Mouse (Mus musculus): ENCODE measurements around the gene Arhgap35. TPM values are rescaled to one million over a fixed set of nuclear protein-coding genes. Genes with fewer than 3 reads are reported as not detected.

Arhgap35 gene
- polyA plus RNA-seq, 1 experiment from 2014 or later: 3.8 TPM

DNA sequence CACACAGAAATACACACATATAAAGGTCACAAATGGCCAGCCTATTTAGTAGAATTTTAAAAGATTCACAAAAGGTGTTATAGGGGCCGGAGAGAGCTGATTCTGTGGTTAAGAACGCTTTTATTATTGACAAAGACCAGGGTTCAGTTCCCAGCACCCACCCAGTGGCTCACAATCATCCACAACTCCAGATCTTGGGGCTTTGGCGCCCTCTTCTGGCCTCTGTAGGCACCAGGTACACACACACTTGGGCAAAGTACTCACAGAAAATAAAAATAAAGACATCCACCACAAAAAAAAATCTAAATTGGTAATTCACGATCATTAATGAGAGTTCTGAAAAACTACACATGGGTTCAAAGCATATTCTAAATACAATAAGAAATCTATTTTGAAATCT lies 17.1 kb upstream of the Arhgap35 start:
- 63% methylated on average over 4 of the region's 4 CpGs for WGBS
- H3K4me1 ChIP-seq (replicated peaks; ENCODE audit: control insufficient read depth, insufficient read depth): no peaks in the 10 kb centered on the region
- no peak for DNase-seq (ENCODE audit: low spot score)
- H3K27me3 ChIP-seq (ENCODE audit: control insufficient read depth, insufficient read depth, low read length): no peaks in the 10 kb centered on the region
- no peak overlapping the region for H3K9ac ChIP-seq (ENCODE audit: low read length)
- peak; percentile 16; the same call in 1 of the 2 replicates for TF ChIP-seq CTCF (IDR thresholded peaks at IDR 0.05; ENCODE audit: low read depth)
- no peak for TF ChIP-seq EP300 (optimal IDR thresholded peaks at IDR 0.05)
- H3K36me3 ChIP-seq (ENCODE audit: control insufficient read depth, insufficient read depth, low read length): no peaks in the 10 kb centered on the region
- H3K27ac ChIP-seq (replicated peaks): no peak overlapping the region
- no peak overlapping the region for H3K4me2 ChIP-seq (replicated peaks; ENCODE audit: low read depth)
- H3K4me3 ChIP-seq (ENCODE audit: low read depth, low read length): no peak overlapping the region
- no peak for ATAC-seq (ENCODE audit: low FRiP score, low TSS enrichment)
- no peaks in the 10 kb centered on the region for H3K9me3 ChIP-seq (ENCODE audit: control insufficient read depth, low read length)

DNA sequence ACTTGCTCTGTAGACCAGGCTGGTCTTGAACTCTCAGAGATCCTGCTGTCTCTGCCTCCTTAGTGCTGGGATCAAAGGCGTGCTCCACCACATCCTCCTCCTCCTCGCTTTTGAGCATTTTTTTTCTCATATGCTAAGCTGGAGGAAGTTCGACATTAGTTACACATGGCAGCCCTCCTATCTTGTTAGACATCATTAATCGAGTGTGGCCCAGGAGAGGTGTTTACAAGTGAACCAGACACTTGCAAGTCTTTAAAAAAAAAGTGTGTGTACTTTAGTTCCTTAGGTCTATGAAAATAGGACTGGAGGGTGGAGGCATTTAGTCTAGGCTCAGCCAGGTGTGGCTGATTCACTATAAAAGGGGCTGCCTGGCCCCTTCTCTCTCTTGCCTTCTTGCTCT lies 16.2 kb upstream of the Arhgap35 start:
- no peaks in the 10 kb centered on the region for H3K9me3 ChIP-seq (ENCODE audit: control insufficient read depth, low read length)
- 42% methylated on average over 4 of the region's 4 CpGs for WGBS
- no peaks in the 10 kb centered on the region for H3K27me3 ChIP-seq (ENCODE audit: control insufficient read depth, insufficient read depth, low read length)
- H3K4me2 ChIP-seq (replicated peaks; ENCODE audit: low read depth): no peak overlapping the region
- H3K27ac ChIP-seq (replicated peaks): no peak overlapping the region
- TF ChIP-seq EP300 (optimal IDR thresholded peaks at IDR 0.05) (no peak), CTCF (IDR thresholded peaks at IDR 0.05; ENCODE audit: low read depth) (no peak)
- H3K4me1 ChIP-seq (replicated peaks; ENCODE audit: control insufficient read depth, insufficient read depth): no peaks in the 10 kb centered on the region
- no peak overlapping the region for H3K9ac ChIP-seq (ENCODE audit: low read length)
- H3K36me3 ChIP-seq (ENCODE audit: control insufficient read depth, insufficient read depth, low read length): no peaks in the 10 kb centered on the region
- H3K4me3 ChIP-seq (ENCODE audit: low read depth, low read length): no peak overlapping the region
- DNase-seq (ENCODE audit: low spot score) (no peak), ATAC-seq (ENCODE audit: low FRiP score, low TSS enrichment) (no peak)

DNA sequence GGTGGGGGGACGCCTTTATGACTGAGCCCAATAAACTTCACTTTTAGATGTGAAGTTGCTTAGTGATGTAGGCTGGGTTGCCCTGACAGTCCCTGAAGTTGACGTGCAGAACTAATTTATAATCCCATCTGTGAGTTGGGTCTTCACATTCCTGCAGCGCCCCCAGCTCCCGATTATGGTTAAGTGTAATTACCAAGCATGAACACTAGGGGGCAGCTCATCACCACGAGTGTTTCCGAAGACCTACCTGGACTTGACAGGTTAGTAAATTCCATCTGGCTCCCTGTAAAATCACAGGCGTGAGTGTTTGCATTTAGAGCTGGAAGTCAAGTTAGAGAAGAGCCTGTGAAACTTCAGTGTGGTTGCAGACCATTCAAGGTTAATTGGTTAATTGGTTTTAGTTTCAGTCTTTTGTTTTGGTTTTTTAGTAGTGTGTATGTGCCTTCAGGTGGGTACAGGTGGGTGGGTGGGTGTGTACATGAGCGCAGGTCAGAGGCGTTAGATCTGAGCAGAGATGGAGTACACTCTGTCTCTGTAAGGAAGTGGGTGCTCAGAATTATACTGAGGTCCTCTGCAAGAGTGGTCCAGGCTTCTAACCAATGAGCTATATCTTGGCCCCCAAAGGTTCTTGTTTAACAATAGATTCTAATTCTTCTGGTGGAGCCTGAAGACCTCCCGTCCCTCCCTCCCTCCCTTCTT lies 15.0 kb upstream of the Arhgap35 start:
- Histone ChIP-seq H3K4me3 (ENCODE audit: low read depth, low read length) (no peak overlapping the region), H3K4me1 (replicated peaks; ENCODE audit: control insufficient read depth, insufficient read depth) (no peaks in the 10 kb centered on the region), H3K9ac (ENCODE audit: low read length) (no peak overlapping the region), H3K36me3 (ENCODE audit: control insufficient read depth, insufficient read depth, low read length) (no peaks in the 10 kb centered on the region), H3K9me3 (ENCODE audit: control insufficient read depth, low read length) (no peaks in the 10 kb centered on the region), H3K4me2 (replicated peaks; ENCODE audit: low read depth) (no peak overlapping the region), H3K27ac (replicated peaks) (no peak overlapping the region), H3K27me3 (ENCODE audit: control insufficient read depth, insufficient read depth, low read length) (no peaks in the 10 kb centered on the region)
- peak; percentile 91 for TF ChIP-seq CTCF (IDR thresholded peaks at IDR 0.05; ENCODE audit: low read depth)
- TF ChIP-seq EP300 (optimal IDR thresholded peaks at IDR 0.05): no peak
- 18% methylated on average over 10 of the region's 10 CpGs for WGBS
- DNase-seq (ENCODE audit: low spot score): peak; percentile 57
- ATAC-seq (ENCODE audit: low FRiP score, low TSS enrichment): no peak

DNA sequence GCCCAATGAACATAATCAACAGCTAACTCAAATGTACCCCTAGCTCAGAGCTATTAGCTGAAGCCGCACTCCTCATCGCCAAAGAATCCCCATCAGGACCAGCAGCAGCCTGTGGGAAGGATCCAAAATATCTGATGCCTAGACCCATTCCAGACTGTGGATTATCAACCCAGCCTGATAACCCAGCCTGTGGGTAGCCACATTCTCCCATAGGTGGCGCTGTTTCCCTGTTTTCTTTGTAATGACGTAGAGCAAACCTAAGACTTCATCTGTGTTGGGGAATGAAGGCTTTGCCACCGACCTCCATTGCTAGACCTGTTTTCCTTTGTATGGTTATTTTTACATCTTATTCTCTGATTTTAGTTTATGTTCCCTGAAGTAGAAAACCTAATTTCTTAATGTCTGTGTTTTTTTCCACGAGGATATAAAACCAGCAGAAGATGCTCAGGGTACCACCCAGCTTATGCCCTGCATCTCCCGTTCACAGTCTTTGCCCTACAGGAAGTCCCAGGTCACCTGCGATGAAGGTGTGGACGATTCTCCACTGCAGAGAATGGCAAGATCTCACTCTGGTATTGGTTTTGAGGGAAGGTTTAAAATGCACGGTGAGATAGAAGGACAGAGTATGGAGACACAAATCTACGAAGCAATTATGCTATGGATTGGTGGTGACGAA lies 13.4 kb upstream of the Arhgap35 start:
- Histone ChIP-seq H3K4me3 (ENCODE audit: low read depth, low read length) (no peak overlapping the region), H3K9me3 (ENCODE audit: control insufficient read depth, low read length) (no peaks in the 10 kb centered on the region), H3K4me1 (replicated peaks; ENCODE audit: control insufficient read depth, insufficient read depth) (no peaks in the 10 kb centered on the region), H3K27ac (replicated peaks) (no peak overlapping the region), H3K27me3 (ENCODE audit: control insufficient read depth, insufficient read depth, low read length) (no peaks in the 10 kb centered on the region), H3K9ac (ENCODE audit: low read length) (no peak overlapping the region), H3K4me2 (replicated peaks; ENCODE audit: low read depth) (no peak overlapping the region), H3K36me3 (ENCODE audit: control insufficient read depth, insufficient read depth, low read length) (no peaks in the 10 kb centered on the region)
- 35% methylated on average over 12 of the region's 12 CpGs for WGBS
- TF ChIP-seq EP300 (optimal IDR thresholded peaks at IDR 0.05): no peak
- TF ChIP-seq CTCF (IDR thresholded peaks at IDR 0.05; ENCODE audit: low read depth): peak; percentile 96
- DNase-seq (ENCODE audit: low spot score) (peak; percentile 66), ATAC-seq (ENCODE audit: low FRiP score, low TSS enrichment) (peak; percentile 69)

DNA sequence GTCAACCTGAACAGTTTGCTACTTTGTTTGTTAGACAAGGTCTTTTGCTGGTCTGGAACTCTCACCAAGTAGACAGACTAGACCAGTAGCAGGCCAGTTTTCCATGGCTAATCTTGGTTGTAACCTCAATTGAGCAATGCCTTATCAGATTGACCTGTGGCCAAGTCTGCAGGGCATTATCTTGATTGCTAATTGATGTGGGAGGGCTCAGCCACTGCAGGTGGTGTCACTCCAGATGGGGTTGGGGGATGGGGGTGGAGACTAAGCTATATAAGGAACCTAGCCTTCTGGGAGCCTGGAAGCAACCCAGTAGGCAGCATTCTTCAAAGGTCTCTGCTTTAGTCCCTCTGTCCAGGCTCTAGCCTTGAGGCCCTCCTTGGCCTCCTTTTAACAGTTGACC lies 8.9 kb upstream of the Arhgap35 start:
- no peak for ATAC-seq (ENCODE audit: low FRiP score, low TSS enrichment)
- Histone ChIP-seq H3K27ac (replicated peaks) (no peak overlapping the region), H3K27me3 (ENCODE audit: control insufficient read depth, insufficient read depth, low read length) (no peaks in the 10 kb centered on the region), H3K9ac (ENCODE audit: low read length) (no peak overlapping the region), H3K9me3 (ENCODE audit: control insufficient read depth, low read length) (no peaks in the 10 kb centered on the region), H3K4me2 (replicated peaks; ENCODE audit: low read depth) (no peak overlapping the region), H3K4me1 (replicated peaks; ENCODE audit: control insufficient read depth, insufficient read depth) (no peaks in the 10 kb centered on the region), H3K4me3 (ENCODE audit: low read depth, low read length) (no peak overlapping the region), H3K36me3 (ENCODE audit: control insufficient read depth, insufficient read depth, low read length) (no peaks in the 10 kb centered on the region)
- TF ChIP-seq EP300 (optimal IDR thresholded peaks at IDR 0.05) (no peak), CTCF (IDR thresholded peaks at IDR 0.05; ENCODE audit: low read depth) (no peak)
- no peak for DNase-seq (ENCODE audit: low spot score)

DNA sequence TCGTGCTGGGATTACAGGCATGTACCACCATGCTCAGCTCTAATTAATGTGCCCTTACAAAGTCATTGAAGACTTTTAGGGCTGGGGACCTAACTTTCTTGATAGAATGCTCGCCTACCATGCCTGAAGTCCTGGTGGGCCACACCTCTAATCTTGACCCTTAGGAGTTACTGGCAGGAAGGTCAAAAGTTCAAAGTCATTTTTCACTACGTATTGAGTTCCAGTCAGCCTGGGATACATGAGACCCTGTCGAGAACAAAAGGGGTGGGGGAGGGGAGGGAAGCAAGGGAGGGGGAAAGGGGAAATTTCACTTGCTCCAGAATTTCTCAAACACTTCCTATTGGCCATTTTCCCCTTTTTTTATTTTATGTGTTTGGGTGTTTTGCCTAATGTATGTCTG lies 8.3 kb upstream of the Arhgap35 start:
- Histone ChIP-seq H3K9ac (ENCODE audit: low read length) (no peak overlapping the region), H3K4me2 (replicated peaks; ENCODE audit: low read depth) (no peak overlapping the region), H3K9me3 (ENCODE audit: control insufficient read depth, low read length) (no peaks in the 10 kb centered on the region), H3K27me3 (ENCODE audit: control insufficient read depth, insufficient read depth, low read length) (no peaks in the 10 kb centered on the region), H3K4me3 (ENCODE audit: low read depth, low read length) (no peak overlapping the region), H3K4me1 (replicated peaks; ENCODE audit: control insufficient read depth, insufficient read depth) (no peaks in the 10 kb centered on the region), H3K27ac (replicated peaks) (no peak overlapping the region), H3K36me3 (ENCODE audit: control insufficient read depth, insufficient read depth, low read length) (no peaks in the 10 kb centered on the region)
- ATAC-seq (ENCODE audit: low FRiP score, low TSS enrichment) (no peak), DNase-seq (ENCODE audit: low spot score) (no peak)
- WGBS: 40% methylated on average over 4 of the region's 4 CpGs
- TF ChIP-seq EP300 (optimal IDR thresholded peaks at IDR 0.05): no peak
- TF ChIP-seq CTCF (IDR thresholded peaks at IDR 0.05; ENCODE audit: low read depth): no peak

Data from stomach, postnatal 0 days (tissue).